In the genomic region with DNA sequence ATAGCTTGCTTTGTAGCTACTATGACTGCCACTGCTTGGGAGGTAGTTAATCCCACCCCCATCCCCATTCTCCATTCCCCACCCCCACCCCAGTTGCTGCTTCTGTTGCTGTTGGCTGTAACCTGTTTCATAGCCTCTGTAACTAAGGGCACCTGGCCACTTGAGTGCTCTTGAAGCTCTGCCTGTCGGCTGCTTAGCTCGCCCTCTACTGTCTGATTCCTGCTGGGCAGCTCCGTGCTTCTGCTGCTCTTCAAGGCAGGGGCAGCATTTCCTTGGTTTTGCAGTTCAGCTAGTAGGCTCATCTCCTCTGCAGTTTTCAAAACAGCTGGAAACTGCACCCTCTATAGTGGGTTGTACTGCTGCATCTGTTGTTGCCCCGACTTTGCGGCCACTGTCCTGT, we compare ENCODE assay signal across 8 mouse cellular contexts. TPM values are rescaled to one million over a fixed set of nuclear protein-coding genes. Genes with fewer than 3 reads are reported as not detected.
DNase-seq lines count a peak whose midpoint lies in the region; ATAC-seq and TF ChIP-seq lines count a peak whose summit lies in the region.

No protein-coding gene starts in this region.

- no peak overlapping the region for H3K27ac ChIP-seq in hindbrain, embryonic 10.5 days
- H3K27ac ChIP-seq in hindbrain, embryonic 16.5 days (ENCODE audit: low read depth, low read length) = no peak overlapping the region
- no peak overlapping the region for H3K27ac ChIP-seq in hindbrain, postnatal 0 days

- no peak overlapping the region for H3K4me3 ChIP-seq in hindbrain, embryonic 10.5 days
- H3K4me3 ChIP-seq in hindbrain, embryonic 16.5 days (ENCODE audit: low read length) = no peak overlapping the region
- H3K4me3 ChIP-seq in hindbrain, postnatal 0 days (ENCODE audit: low read length) = no peak overlapping the region

- no peak overlapping the region for H3K9ac ChIP-seq in hindbrain, embryonic 16.5 days (ENCODE audit: low read depth, low read length)
- H3K9ac ChIP-seq in hindbrain, postnatal 0 days (replicated peaks; ENCODE audit: low read length) = no peak overlapping the region

- H3K9me3 ChIP-seq in hindbrain, embryonic 10.5 days = no peaks in the 10 kb centered on the region
- no peaks in the 10 kb centered on the region for H3K9me3 ChIP-seq in hindbrain, embryonic 16.5 days (ENCODE audit: control insufficient read depth, low read length)
- no peaks in the 10 kb centered on the region for H3K9me3 ChIP-seq in hindbrain, postnatal 0 days (ENCODE audit: low read length)

- peak; percentile 12 for DNase-seq in hindbrain, embryonic 10.5 days (ENCODE audit: low spot score)
- peak; percentile 20 to 22 for DNase-seq in CD8-positive naive resting alpha-beta T cell, adult 2 months (ENCODE audit: low read depth in 2 of 2, low spot score in 2 of 2)
- peak; percentile 36 for DNase-seq in cerebellum, adult 11 months
- DNase-seq in hindbrain, postnatal 0 days (ENCODE audit: low spot score) = peak; percentile 57
- peak; percentile 74 for DNase-seq in lung, postnatal 25 days (ENCODE audit: low spot score)
- peak; percentile 65 to 69 for DNase-seq in thymus, postnatal 36 days
- no peak for DNase-seq in urinary bladder, postnatal 10 days (ENCODE audit: low spot score)

- peaks cover 20% of the 10 kb centered on the region for H3K4me1 ChIP-seq in hindbrain, embryonic 10.5 days (replicated peaks)
- peaks cover 17% of the 10 kb centered on the region for H3K4me1 ChIP-seq in hindbrain, embryonic 16.5 days (ENCODE audit: control insufficient read depth, insufficient read depth, low read depth, low read length)
- H3K4me1 ChIP-seq in hindbrain, postnatal 0 days (ENCODE audit: insufficient read depth, low read length) = no peaks in the 10 kb centered on the region; the same call in 1 of the 2 replicates

- no peak for ATAC-seq in hindbrain, embryonic 16.5 days
- ATAC-seq in hindbrain, postnatal 0 days = no peak

- peak; percentile 68 for TF ChIP-seq CTCF in hindbrain, postnatal 0 days (IDR thresholded peaks at IDR 0.05; ENCODE audit: low read depth)

- H3K27me3 ChIP-seq in hindbrain, embryonic 10.5 days (ENCODE audit: insufficient read depth, poor library complexity, severe bottlenecking) = no peaks in the 10 kb centered on the region
- H3K27me3 ChIP-seq in hindbrain, embryonic 16.5 days (replicated peaks; ENCODE audit: control insufficient read depth, insufficient read depth, low read length) = no peaks in the 10 kb centered on the region
- H3K27me3 ChIP-seq in hindbrain, postnatal 0 days (ENCODE audit: insufficient read depth, low read length) = no peaks in the 10 kb centered on the region

- H3K36me3 ChIP-seq in hindbrain, embryonic 10.5 days = peaks cover 5% of the 10 kb centered on the region; the same call in 1 of the 2 replicates
- H3K36me3 ChIP-seq in hindbrain, embryonic 16.5 days (ENCODE audit: control insufficient read depth, insufficient read depth, low read length) = no peaks in the 10 kb centered on the region
- no peaks in the 10 kb centered on the region for H3K36me3 ChIP-seq in hindbrain, postnatal 0 days (ENCODE audit: insufficient read depth, low read length)

- WGBS in hindbrain, embryonic 10.5 days = 43% methylated on average over 5 of the region's 5 CpGs
- WGBS in hindbrain, embryonic 16.5 days = 47% methylated on average over 5 of the region's 5 CpGs
- 33% methylated on average over 5 of the region's 5 CpGs for WGBS in hindbrain, postnatal 0 days

- no peak overlapping the region for H3K4me2 ChIP-seq in hindbrain, embryonic 16.5 days (ENCODE audit: low read length)
- no peak overlapping the region for H3K4me2 ChIP-seq in hindbrain, postnatal 0 days (ENCODE audit: low read depth, low read length)

RNA-seq across cellular contexts. Expression of a gene that starts 48.5 kb away (rescaled TPM):
- polyA plus RNA-seq in hindbrain, embryonic 10.5 days (2016; fragmentation: Nextera tagmentation; extraction: Ambion mirVana) = 73.9 and 84.1 TPM in 2 replicates
- polyA plus RNA-seq in hindbrain, embryonic 16.5 days (2015; fragmentation: Nextera tagmentation; extraction: Ambion mirVana) = 123 and 131 TPM in 2 replicates
- 112 and 129 TPM in 2 replicates for total RNA-seq in hindbrain, postnatal 0 days (2014; rRNA removed)
- 142 and 149 TPM in 2 replicates for polyA plus RNA-seq in hindbrain, postnatal 0 days (2015; fragmentation: Nextera tagmentation; extraction: Ambion mirVana)
